Mouse (Mus musculus): ENCODE measurements at regions not wholly inside any gene's neighbourhood (a gene's known extent, or its start where the extent isn't known, plus 50 kb on each side); places are given as distances from the start of the nearest gene placed in this dataset.
"Not testable (repeated sequence)": the region's sequence is repeated elsewhere in the genome, so short reads cannot be mapped to it uniquely, and the experiment has no call there.

DNA sequence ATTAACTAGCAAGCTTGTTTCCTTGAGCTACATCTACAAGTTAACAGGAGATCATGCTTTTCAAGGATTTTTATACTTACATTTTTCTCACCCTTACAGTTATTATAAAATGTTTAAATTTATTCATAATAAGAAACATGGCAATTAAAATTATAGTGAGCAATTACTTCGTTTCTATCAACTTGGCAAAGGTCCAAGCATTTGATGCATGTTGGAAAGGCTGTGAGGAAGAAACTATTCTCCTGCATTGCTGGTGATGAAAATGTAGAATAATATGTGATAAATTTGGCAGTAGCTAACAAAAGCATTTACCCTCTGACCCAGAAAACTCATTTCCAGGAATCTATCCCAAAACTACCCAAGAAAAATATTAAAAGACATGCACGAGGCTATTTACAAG lies 114.8 kb upstream of the Vrk2 start:
- no peak for DNase-seq (ENCODE audit: low read depth, low spot score)

DNA sequence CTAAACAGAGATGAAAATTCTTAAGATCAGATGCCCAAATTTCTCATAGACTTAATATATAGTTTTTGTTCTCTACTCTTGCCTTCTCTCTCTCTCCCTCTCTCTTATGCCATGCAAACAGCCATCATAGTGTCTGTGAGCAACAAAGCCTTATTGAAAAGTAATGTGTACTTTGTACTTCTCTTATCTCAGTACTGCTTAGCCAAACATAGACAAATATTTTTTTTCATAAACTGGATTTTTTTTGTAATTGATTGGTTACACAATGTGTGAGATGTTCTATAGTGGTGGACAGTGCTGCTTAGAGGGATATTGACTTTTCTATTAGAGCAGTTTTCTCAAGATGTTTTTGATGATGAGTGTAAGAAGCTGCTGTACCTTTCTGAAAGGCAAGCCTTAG lies 90.1 kb upstream of the Vrk2 start:
- no peak for DNase-seq (ENCODE audit: low read depth, low spot score)

DNA sequence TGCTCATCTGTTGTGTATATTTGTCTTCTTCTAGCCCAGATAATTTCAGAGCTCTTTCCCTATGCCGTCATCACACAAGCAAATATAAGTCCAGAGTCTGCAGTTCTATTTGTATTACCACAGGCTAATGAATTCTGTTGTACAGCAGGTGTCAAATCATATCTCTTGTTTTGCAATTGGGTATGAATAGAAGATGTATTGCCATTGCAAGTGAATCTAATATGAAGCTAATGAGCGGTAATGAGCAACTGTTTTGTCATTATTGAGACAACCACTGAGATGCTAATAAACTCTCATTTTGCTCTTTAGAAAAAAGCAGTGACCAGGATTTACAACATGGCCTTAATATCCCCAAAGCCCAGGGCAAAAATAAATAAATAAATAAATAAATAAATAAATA lies 73.5 kb upstream of the Vrk2 start:
- no peak for DNase-seq (ENCODE audit: low read depth, low spot score)

DNA sequence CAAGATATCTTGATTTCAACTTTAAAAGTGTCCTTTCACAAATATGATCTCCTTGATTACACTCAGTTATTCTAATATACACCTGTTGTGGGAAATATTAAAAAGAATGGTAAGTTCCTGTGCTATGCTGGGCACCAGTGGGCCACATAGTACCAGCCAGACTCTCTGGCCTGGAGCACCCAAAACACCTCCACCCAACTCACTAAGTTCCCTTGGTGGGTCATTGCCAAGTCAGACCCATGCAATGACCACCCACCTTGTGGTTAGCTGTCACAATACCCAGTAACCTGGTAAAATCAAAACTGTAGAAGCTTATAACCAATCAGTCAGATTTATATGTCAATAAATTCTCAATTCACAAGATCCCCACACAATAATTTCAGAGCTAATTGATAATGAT lies 67.1 kb upstream of the Vrk2 start:
- DNase-seq (ENCODE audit: low read depth, low spot score) = no peak

DNA sequence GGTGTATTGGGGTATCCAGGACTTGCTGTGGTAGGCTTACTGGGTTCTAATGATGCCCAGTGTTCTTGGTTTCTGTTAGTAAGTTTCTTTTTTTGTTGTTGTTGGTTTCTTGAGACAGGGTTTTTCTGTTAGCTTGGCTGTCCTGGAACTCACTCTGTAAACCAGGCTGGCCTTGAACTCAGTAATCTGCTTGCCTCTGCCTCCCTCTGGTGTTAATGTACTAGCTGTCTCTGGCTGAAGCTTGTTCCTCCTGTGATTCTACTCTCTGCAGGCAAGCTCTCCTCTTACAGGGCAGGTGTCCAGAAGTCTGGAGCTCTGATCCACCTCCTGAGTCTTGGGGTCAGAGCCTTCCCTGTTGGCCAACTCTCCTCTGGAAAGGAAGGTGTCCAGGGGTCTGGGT lies 55.4 kb upstream of the Vrk2 start:
- not testable (repeated sequence) for DNase-seq (ENCODE audit: low read depth, low spot score)
